ENCODE assay signal across 36 mouse cellular contexts in the genomic region with DNA sequence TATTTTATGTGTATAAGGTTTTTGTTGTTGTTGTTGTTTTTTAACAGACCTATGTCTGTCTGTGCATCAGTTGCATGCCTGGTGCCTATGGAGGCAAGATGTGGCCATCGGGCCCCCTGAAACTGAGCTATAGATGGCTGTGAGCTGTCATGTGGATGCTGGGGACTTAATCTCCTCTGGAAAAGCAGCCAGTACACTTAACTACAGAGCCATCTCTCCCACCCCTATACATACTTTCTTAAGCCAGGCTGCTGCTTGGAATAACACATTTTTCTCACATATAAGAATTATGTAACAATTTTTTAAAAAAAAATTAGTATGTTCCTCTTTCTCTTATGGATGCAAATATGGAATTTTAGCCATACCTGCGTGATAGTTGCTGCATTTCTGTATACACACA. TPM values are rescaled to one million over a fixed set of nuclear protein-coding genes. Genes with fewer than 3 reads are reported as not detected.
DNase-seq lines count a peak whose midpoint lies in the region; ATAC-seq and TF ChIP-seq lines count a peak whose summit lies in the region.
"Had no signal": no experiment of that assay in that cellular context is flagged by ENCODE, and none has a peak within 500 bp of the region (broad histone marks: within the 10 kb centered on the region; RNA-seq: fewer than 3 reads in every experiment).

No protein-coding gene starts in this region.

- H3K36me3 ChIP-seq in forebrain, postnatal 0 days (ENCODE audit: insufficient read depth): no peaks in the 10 kb centered on the region
- no peaks in the 10 kb centered on the region for H3K36me3 ChIP-seq in forebrain, embryonic 12.5 days (replicated peaks)
- no peaks in the 10 kb centered on the region for H3K36me3 ChIP-seq in heart, adult 2 months (ENCODE audit: control insufficient read depth, insufficient read depth, low read length)
- H3K36me3 ChIP-seq in limb, embryonic 15.5 days: no peaks in the 10 kb centered on the region
- H3K36me3 ChIP-seq in limb, embryonic 10.5 days: no peaks in the 10 kb centered on the region
- H3K36me3 ChIP-seq: embryonic facial prominence, embryonic 10.5 days; embryonic facial prominence, embryonic 13.5 days; heart, embryonic 12.5 days; heart, embryonic 15.5 days; hindbrain, embryonic 10.5 days; hindbrain, embryonic 13.5 days; intestine, embryonic 15.5 days had no signal

- H3K27me3 ChIP-seq in forebrain, postnatal 0 days (ENCODE audit: insufficient read depth, low read length): no peaks in the 10 kb centered on the region
- no peaks in the 10 kb centered on the region for H3K27me3 ChIP-seq in forebrain, embryonic 12.5 days
- H3K27me3 ChIP-seq in heart, adult 2 months (ENCODE audit: control insufficient read depth, insufficient read depth, low read length): no peaks in the 10 kb centered on the region
- H3K27me3 ChIP-seq in limb, embryonic 15.5 days: no peaks in the 10 kb centered on the region
- no peaks in the 10 kb centered on the region for H3K27me3 ChIP-seq in limb, embryonic 10.5 days (ENCODE audit: low read depth, poor library complexity, severe bottlenecking)
- H3K27me3 ChIP-seq: embryonic facial prominence, embryonic 13.5 days; forebrain, embryonic 13.5 days; heart, embryonic 12.5 days; heart, embryonic 15.5 days; hindbrain, embryonic 13.5 days; intestine, embryonic 15.5 days had no signal

- intact Hi-C loops in heart, adult 2 months (cut with DNase I): no loop called here

- H3K9ac ChIP-seq in forebrain, postnatal 0 days: no peak overlapping the region
- H3K9ac ChIP-seq in forebrain, embryonic 12.5 days: no peak overlapping the region
- H3K9ac ChIP-seq in heart, adult 2 months (ENCODE audit: low read depth, low read length): no peak overlapping the region
- no peak overlapping the region for H3K9ac ChIP-seq in limb, embryonic 15.5 days
- H3K9ac ChIP-seq: embryonic facial prominence, embryonic 13.5 days; forebrain, embryonic 13.5 days; heart, embryonic 12.5 days; heart, embryonic 15.5 days; hindbrain, embryonic 13.5 days; intestine, embryonic 15.5 days had no signal

- peak; percentile 12 for DNase-seq in forebrain, postnatal 0 days
- no peak for DNase-seq in heart, adult 2 months
- no peak for DNase-seq in heart, adult 9 months (ENCODE audit: low spot score in 2 of 2)
- DNase-seq in limb, embryonic 10.5 days (ENCODE audit: low spot score): no peak
- DNase-seq in brain, adult 2 months (ENCODE audit: low read depth, low spot score): peak; percentile 47
- DNase-seq in MN1 (ENCODE audit: low spot score): no peak
- DNase-seq: adrenal gland, postnatal 10 days; adrenal gland, postnatal 36 days; cerebellum, adult 11 months; cerebellum, adult 2 months; cerebellum, adult 9-11 months; cerebellum, postnatal 25 days; embryo, embryonic 11 days had no signal

- H3K27ac ChIP-seq in forebrain, postnatal 0 days (ENCODE audit: low read depth, low read length): no peak overlapping the region
- H3K27ac ChIP-seq in forebrain, embryonic 12.5 days: no peak overlapping the region
- peak overlapping the region; percentile 61 for H3K27ac ChIP-seq in heart, adult 2 months
- 0 out of 2 replicates have a peak overlapping the region, but pooled peaks have one; percentile 23 for H3K27ac ChIP-seq in limb, embryonic 15.5 days
- no peak overlapping the region for H3K27ac ChIP-seq in limb, embryonic 10.5 days
- H3K27ac ChIP-seq: embryonic facial prominence, embryonic 10.5 days; embryonic facial prominence, embryonic 13.5 days; forebrain, embryonic 13.5 days; heart, embryonic 15.5 days; hindbrain, embryonic 10.5 days; hindbrain, embryonic 13.5 days; intestine, embryonic 15.5 days had no signal

- no peak for TF ChIP-seq CTCF in forebrain, postnatal 0 days (IDR thresholded peaks at IDR 0.05; ENCODE audit: low read depth)
- no peak for TF ChIP-seq CTCF in heart, adult 2 months (IDR thresholded peaks at IDR 0.05)

- no peak for TF ChIP-seq EP300 in heart, adult 2 months (IDR thresholded peaks at IDR 0.05; ENCODE audit: insufficient read depth, low read depth, low read length)

- peak; percentile 66 for ATAC-seq in forebrain, postnatal 0 days
- ATAC-seq in forebrain, embryonic 12.5 days (ENCODE audit: low FRiP score): no peak
- ATAC-seq in limb, embryonic 15.5 days (ENCODE audit: insufficient number of reproducible peaks, low FRiP score, low TSS enrichment, low read depth): no peak
- ATAC-seq: forebrain, embryonic 13.5 days; forebrain, embryonic 16.5 days; hindbrain, embryonic 16.5 days; intestine, embryonic 15.5 days; Patski had no signal

- no peak overlapping the region for H3K4me3 ChIP-seq in forebrain, postnatal 0 days (ENCODE audit: low read depth, low read length)
- H3K4me3 ChIP-seq in forebrain, embryonic 12.5 days (replicated peaks): no peak overlapping the region
- no peak overlapping the region for H3K4me3 ChIP-seq in heart, adult 2 months
- H3K4me3 ChIP-seq in limb, embryonic 15.5 days: no peak overlapping the region
- no peak overlapping the region for H3K4me3 ChIP-seq in limb, embryonic 10.5 days
- H3K4me3 ChIP-seq: embryonic facial prominence, embryonic 10.5 days; embryonic facial prominence, embryonic 13.5 days; erythroblast, embryonic 14.5 days; forebrain, embryonic 13.5 days; heart, embryonic 12.5 days; heart, embryonic 15.5 days; hindbrain, embryonic 10.5 days; hindbrain, embryonic 13.5 days; intestine, embryonic 15.5 days had no signal

- no peaks in the 10 kb centered on the region for H3K4me1 ChIP-seq in forebrain, postnatal 0 days (ENCODE audit: insufficient read depth)
- H3K4me1 ChIP-seq in forebrain, embryonic 12.5 days: peaks cover 9% of the 10 kb centered on the region
- H3K4me1 ChIP-seq in heart, adult 2 months (ENCODE audit: control insufficient read depth, insufficient read depth, low read length): peaks cover 2% of the 10 kb centered on the region; the same call in 1 of the 2 replicates
- H3K4me1 ChIP-seq in limb, embryonic 15.5 days: no peaks in the 10 kb centered on the region
- H3K4me1 ChIP-seq in limb, embryonic 10.5 days: peaks cover 12% of the 10 kb centered on the region
- H3K4me1 ChIP-seq: embryonic facial prominence, embryonic 13.5 days; intestine, embryonic 15.5 days had no signal

- H3K9me3 ChIP-seq in forebrain, postnatal 0 days (ENCODE audit: low read length): no peaks in the 10 kb centered on the region
- H3K9me3 ChIP-seq in forebrain, embryonic 12.5 days: no peaks in the 10 kb centered on the region
- no peaks in the 10 kb centered on the region for H3K9me3 ChIP-seq in limb, embryonic 15.5 days
- no peaks in the 10 kb centered on the region for H3K9me3 ChIP-seq in limb, embryonic 10.5 days (replicated peaks)
- H3K9me3 ChIP-seq: embryonic facial prominence, embryonic 13.5 days; heart, embryonic 15.5 days; hindbrain, embryonic 10.5 days; hindbrain, embryonic 13.5 days; intestine, embryonic 15.5 days had no signal

- TF ChIP-seq POLR2A in heart, adult 2 months (IDR thresholded peaks at IDR 0.05; ENCODE audit: insufficient read depth, low read depth, low read length): no peak

- H3K4me2 ChIP-seq in forebrain, postnatal 0 days (ENCODE audit: low read depth): no peak overlapping the region
- no peak overlapping the region for H3K4me2 ChIP-seq in forebrain, embryonic 12.5 days
- no peak overlapping the region for H3K4me2 ChIP-seq in limb, embryonic 15.5 days
- H3K4me2 ChIP-seq: embryonic facial prominence, embryonic 13.5 days; forebrain, embryonic 13.5 days; heart, embryonic 12.5 days; heart, embryonic 15.5 days; hindbrain, embryonic 13.5 days; intestine, embryonic 15.5 days had no signal

- WGBS in forebrain, postnatal 0 days: 88% methylated on average over 2 of the region's 2 CpGs
- 96% methylated on average over 2 of the region's 2 CpGs for WGBS in forebrain, embryonic 12.5 days
- WGBS in heart, adult 2 months: 91% methylated on average over 2 of the region's 2 CpGs
- 88% methylated on average over 2 of the region's 2 CpGs for WGBS in limb, embryonic 15.5 days
- WGBS in limb, embryonic 10.5 days: 97% methylated on average over 2 of the region's 2 CpGs

- no peaks in the 10 kb centered on the region for H3K79me2 ChIP-seq in heart, adult 2 months (replicated peaks; ENCODE audit: control insufficient read depth, insufficient read depth, low read length)

RNA-seq across cellular contexts. Expression of gene Cldn24, which starts 38.4 kb away (rescaled TPM):
- total RNA-seq in forebrain, postnatal 0 days (2014; rRNA removed): 0.46 TPM in 1 of 2 replicates, not detected in the other
- polyA plus RNA-seq in forebrain, postnatal 0 days (2015; fragmentation: Nextera tagmentation; extraction: Ambion mirVana): not detected in 2 replicates
- polyA plus RNA-seq in forebrain, embryonic 12.5 days (2016; fragmentation: Nextera tagmentation; extraction: Ambion mirVana): not detected in 2 replicates
- not detected for total RNA-seq in heart, adult 2 months (2021)
- polyA plus RNA-seq in heart, adult 2 months (2012; rRNA removed): not detected in 2 replicates
- polyA plus RNA-seq in limb, embryonic 15.5 days (2015; fragmentation: Nextera tagmentation; extraction: Ambion mirVana): not detected in 2 replicates
- polyA plus RNA-seq in limb, embryonic 10.5 days (2016; fragmentation: Nextera tagmentation; extraction: Ambion mirVana): not detected in 2 replicates
- total RNA-seq: adrenal gland, adult 18-20 months; adrenal gland, postnatal 10 days; adrenal gland, postnatal 36 days; common myeloid progenitor, adult 5-6 weeks; ES-E14; gastrocnemius, adult 18-20 months; gastrocnemius, postnatal 25 days; heart, adult 8-10 months; heart, postnatal 10 days; heart, postnatal 36 days had no signal
- polyA plus RNA-seq: cerebellum, adult 2 months; embryonic facial prominence, embryonic 10.5 days; embryonic facial prominence, embryonic 13.5 days; erythroblast, embryonic 14.5 days; forebrain, embryonic 13.5 days; forebrain, embryonic 16.5 days; gonadal fat pad, adult 2 months; heart, embryonic 12.5 days; heart, embryonic 15.5 days; hindbrain, embryonic 10.5 days; hindbrain, embryonic 13.5 days; hindbrain, embryonic 16.5 days; intestine, embryonic 15.5 days had no signal

RNA-seq across cellular contexts. Expression of gene Cldn22, which starts 40.7 kb away (rescaled TPM):
- total RNA-seq in forebrain, postnatal 0 days (2014; rRNA removed): not detected in 2 replicates
- polyA plus RNA-seq in forebrain, postnatal 0 days (2015; fragmentation: Nextera tagmentation; extraction: Ambion mirVana): not detected in 2 replicates
- polyA plus RNA-seq in forebrain, embryonic 12.5 days (2016; fragmentation: Nextera tagmentation; extraction: Ambion mirVana): not detected in 2 replicates
- total RNA-seq in heart, adult 2 months (2021): not detected
- polyA plus RNA-seq in heart, adult 2 months (2012; rRNA removed): 0.35 and 1.2 TPM in 2 replicates
- polyA plus RNA-seq in limb, embryonic 15.5 days (2015; fragmentation: Nextera tagmentation; extraction: Ambion mirVana): not detected in 2 replicates
- polyA plus RNA-seq in limb, embryonic 10.5 days (2016; fragmentation: Nextera tagmentation; extraction: Ambion mirVana): not detected in 2 replicates
- total RNA-seq: common myeloid progenitor, adult 5-6 weeks; heart, adult 8-10 months; heart, postnatal 10 days; heart, postnatal 36 days had no signal
- polyA plus RNA-seq: embryonic facial prominence, embryonic 10.5 days; embryonic facial prominence, embryonic 13.5 days; erythroblast, embryonic 14.5 days; forebrain, embryonic 13.5 days; forebrain, embryonic 16.5 days; heart, embryonic 12.5 days; heart, embryonic 15.5 days; hindbrain, embryonic 10.5 days; hindbrain, embryonic 13.5 days; hindbrain, embryonic 16.5 days; intestine, embryonic 15.5 days; Patski had no signal

Comparison
In these comparisons a context has a peak if more than half of its experiments do, and no peak if none do; other contexts are left out.
1. H3K27ac ChIP-seq: peak in heart, adult 2 months (single experiment) and limb, embryonic 15.5 days (single experiment); none in forebrain, postnatal 0 days (single experiment), forebrain, embryonic 12.5 days (single experiment) and limb, embryonic 10.5 days (single experiment).
2. DNase-seq: peak in forebrain, postnatal 0 days (single experiment) and brain, adult 2 months (single experiment); none in heart, adult 2 months (0 of 2), heart, adult 9 months (0 of 2), limb, embryonic 10.5 days (single experiment) and MN1 (single experiment).